Mouse (Mus musculus) cerebral cortex, adult 2 months (tissue): ENCODE results near the gene Gm21677.

ENCODE experiments used
- WGBS: fragments of 180-500 bp; shearing (Covaris S2); methylation state at CpG from one replicate; pipeline ENCODE4 v1.1.7; 2018; 5-methylcytosine and 5-hydroxymethylcytosine counted together

Gm21677 gene

GRCm38 (mm10) chrY:3306349-3306748 is at the start of gene Gm21677:
Gene Gm21677, minus strand, starts transcription at chrY:3306449.
- no CpG with 5 or more reads among the region's 9 CpGs for WGBS

GRCm38 (mm10) chrY:3345229-3345628 is 39.0 kb upstream of the Gm21677 start, which contains the start of gene Gm21693:
Gene Gm21693, minus strand, starts transcription at chrY:3345329.
- WGBS, result no CpG with 5 or more reads among the region's 9 CpGs

GRCm38 (mm10) chrY:3340661-3341060 is 34.4 kb upstream of the Gm21677 start:
- no CpG with 5 or more reads among the region's 11 CpGs for WGBS
